Mouse (Mus musculus) left cerebral cortex, adult 2 months (tissue): ENCODE data around the gene Adss. TPM values are rescaled to one million over a fixed set of nuclear protein-coding genes. Genes with fewer than 3 reads are reported as not detected.

Source experiments
- DNase-seq, 2 experiments: peaks; one replicate each; pipeline ENCODE4 v3.0.0; 2021 to 2022; ENCODE audit warnings: low spot score in 2 of 2, mixed read lengths in 1 of 2; ENCODE audit errors: extremely low spot score in 1 of 2
- H3K27ac ChIP-seq: fragments of 200-600 bp; 2 replicates; pipeline ENCODE4 v1.8.1; 2022
- H3K4me3 ChIP-seq: fragments of 200-600 bp; 2 replicates; pipeline ENCODE4 v1.8.1; 2022
- CTCF ChIP-seq: fragments of 200-600 bp; IDR thresholded peaks from 2 replicates; pipeline ENCODE4 v1.8.1; 2022; ENCODE audit warnings: antibody characterized with exemption, mild to moderate bottlenecking, moderate library complexity
- intact Hi-C: fragments of 180-260 bp; cut with DNase I; formaldehyde crosslinking; loops from one replicate; pipeline ENCODE4 v1.15.1; 2025
- total RNA-seq, 2 experiments: library from RNA; stranded (reverse); gene quantifications; 2 replicates each; pipeline ENCODE4 v1.2.3; 2021

Adss gene
- total RNA-seq, 2 experiments from 2014 or later: 67.1 to 71.4 TPM

- intact Hi-C loops: no loop called here
- no peak for TF ChIP-seq CTCF
- no peak for DNase-seq
- H3K4me3 ChIP-seq: no peak overlapping the region
- H3K27ac ChIP-seq: no peak overlapping the region
These were observed 39.1 kb downstream of the Adss start for GRCm38 (mm10) chr1:177757249-177757648.

- TF ChIP-seq CTCF: no peak
- DNase-seq: no peak
- intact Hi-C loops: no loop called here
- Histone ChIP-seq H3K4me3 (no peak overlapping the region), H3K27ac (no peak overlapping the region)
These were observed 42.8 kb downstream of the Adss start for GRCm38 (mm10) chr1:177753496-177753895.

- H3K4me3 ChIP-seq: no peak overlapping the region
- TF ChIP-seq CTCF: no peak
- no peak overlapping the region for H3K27ac ChIP-seq
- intact Hi-C loops: no loop called here
- DNase-seq: no peak
These were observed 48.3 kb downstream of the Adss start for GRCm38 (mm10) chr1:177747869-177748540.

DNA sequence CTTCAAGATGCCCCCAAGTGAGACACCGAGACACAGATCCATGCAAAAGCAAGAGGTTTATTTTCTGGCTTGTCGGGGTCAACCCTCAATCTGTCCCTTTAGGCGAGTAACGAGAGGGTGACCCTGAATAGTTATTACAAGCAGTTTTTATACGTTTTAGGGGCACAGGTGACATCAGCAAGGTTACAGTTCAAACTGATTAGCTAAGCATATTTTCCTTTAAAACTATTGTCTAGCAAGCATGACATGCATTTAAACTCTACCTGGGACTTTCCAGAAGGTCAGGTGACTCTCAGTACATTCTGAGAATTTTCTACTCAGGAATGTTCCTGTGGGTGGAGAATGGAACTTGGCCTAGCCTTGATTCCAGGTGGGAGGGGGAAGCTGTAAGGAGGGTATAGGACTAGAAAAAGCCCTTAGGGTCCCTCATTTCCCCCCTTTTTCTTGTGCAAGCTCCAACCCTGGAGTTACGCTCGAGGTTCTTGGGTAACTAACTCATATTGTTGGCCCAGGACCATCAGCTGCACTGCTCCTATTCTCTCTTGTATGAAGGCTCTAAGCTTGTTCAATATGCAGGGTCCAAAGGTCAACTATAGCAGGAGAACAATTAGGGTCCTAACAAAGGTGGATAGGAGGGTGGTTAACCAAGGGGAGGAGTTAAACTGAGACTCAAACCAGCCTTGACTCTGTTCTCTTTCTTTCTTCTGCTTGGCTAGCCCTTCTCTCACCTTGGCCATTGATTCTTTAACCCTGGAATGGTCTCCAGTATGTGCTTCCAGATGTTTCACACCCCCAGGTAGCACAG, 51.6 kb downstream of the Adss start:
- DNase-seq: no peak
- no peak for TF ChIP-seq CTCF
- H3K4me3 ChIP-seq: no peak overlapping the region
- H3K27ac ChIP-seq: no peak overlapping the region
- intact Hi-C loops: no loop called here

DNA sequence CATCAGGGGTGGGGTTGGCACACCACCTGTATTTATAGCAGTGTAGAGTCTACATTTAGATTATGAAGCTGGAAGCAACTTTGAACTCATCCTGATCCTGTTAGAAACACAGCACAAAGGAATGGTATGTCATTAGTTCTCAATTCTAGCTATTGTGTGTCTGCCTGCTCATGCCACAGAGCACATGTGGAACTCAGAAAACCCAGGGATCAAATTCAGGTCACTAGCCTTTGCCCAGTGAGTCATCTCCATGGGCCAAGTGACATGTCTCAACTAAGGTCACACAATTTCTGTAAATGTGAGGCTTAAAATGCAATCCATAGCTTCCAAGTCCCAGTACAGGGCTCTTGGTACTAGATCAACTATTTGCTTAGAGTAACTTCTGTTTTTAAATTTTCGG, 54.2 kb downstream of the Adss start:
- Histone ChIP-seq H3K27ac (no peak overlapping the region), H3K4me3 (no peak overlapping the region)
- intact Hi-C loops: no loop called here
- no peak for DNase-seq
- no peak for TF ChIP-seq CTCF

GRCm38 (mm10) chr1:177740707-177741106, 55.6 kb downstream of the Adss start:
- Histone ChIP-seq H3K4me3 (no peak overlapping the region), H3K27ac (no peak overlapping the region)
- no peak for DNase-seq
- intact Hi-C loops: no loop called here
- TF ChIP-seq CTCF: no peak

- TF ChIP-seq CTCF: no peak
- DNase-seq: no peak
- Histone ChIP-seq H3K4me3 (no peak overlapping the region), H3K27ac (no peak overlapping the region)
- intact Hi-C loops: no loop called here
These were observed 58.7 kb downstream of the Adss start for GRCm38 (mm10) chr1:177737505-177738105.

DNA sequence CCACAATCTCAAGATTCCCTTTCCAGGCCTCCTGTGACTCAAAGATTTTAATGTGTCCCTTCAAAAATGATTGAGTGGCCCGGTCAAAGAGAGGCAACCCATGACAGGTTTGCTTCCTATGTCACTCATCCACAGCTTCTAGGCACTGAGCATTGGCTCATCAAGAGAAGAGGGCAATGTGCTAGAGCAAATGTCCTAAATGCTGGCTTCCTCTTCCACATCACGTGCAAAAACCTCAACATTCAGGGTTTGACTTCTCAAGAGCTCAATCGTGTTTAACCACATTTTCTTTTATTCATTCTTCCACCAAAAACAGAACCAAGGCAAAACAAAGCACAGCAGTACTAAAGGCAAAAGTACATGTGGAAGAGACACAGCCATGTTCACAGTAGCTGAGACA, 64.3 kb downstream of the Adss start:
- intact Hi-C loops: no loop called here
- Histone ChIP-seq H3K27ac (no peak overlapping the region), H3K4me3 (no peak overlapping the region)
- no peak for TF ChIP-seq CTCF
- DNase-seq: no peak

DNA sequence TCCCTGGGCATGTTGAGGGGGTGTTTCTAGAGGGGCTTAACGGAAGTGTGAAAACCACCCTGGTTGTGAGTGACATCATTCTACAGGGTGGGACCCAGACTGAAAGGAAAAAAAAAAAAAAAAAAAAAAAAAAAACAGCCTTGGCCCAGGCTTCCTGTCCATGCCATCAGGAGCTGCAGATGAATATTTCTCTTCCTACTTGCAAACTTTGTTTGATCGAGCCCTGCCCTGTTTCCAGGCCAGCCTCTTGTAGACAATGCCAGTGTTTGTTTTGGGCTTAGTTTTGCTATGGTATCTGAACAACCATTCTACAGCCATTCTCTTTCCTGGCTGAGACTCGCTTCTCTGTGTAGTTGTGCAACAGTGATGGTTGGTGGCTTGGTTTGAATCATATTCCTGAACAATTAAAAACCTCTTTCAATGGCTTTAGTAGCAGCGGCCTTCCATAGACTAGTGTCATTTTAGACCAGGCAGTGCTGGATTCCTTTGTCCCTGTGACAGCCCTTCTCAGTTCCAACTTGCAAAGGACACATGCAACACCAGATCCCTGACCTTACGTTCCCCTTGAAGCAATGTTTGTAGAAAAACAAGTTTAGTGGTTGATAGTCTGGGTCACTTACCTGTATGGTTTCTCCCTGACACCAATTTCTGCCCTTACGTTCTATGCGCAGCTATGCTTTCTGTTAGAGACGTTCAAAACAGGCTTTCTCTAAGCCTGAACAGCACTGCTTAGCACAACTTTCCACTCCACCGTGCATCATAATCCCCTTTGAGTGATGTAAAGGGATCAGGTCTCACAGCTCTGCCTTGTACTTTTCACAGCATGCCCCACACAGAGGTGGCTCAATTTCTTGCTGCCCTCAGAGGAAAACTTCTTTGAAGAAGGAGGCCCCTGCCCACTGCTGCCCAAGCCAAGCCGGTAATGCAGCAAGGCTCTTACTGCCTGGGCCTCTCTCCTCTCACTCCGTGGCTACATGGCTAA, 67.0 kb downstream of the Adss start, which contains the start of gene 1700016C15Rik:
1700016C15Rik (plus strand) TSS at position 772 of the 982 bp plus-strand sequence.
- no peak within 1 kb of the TSS for H3K27ac ChIP-seq
- intact Hi-C loops: no loop called here
- TF ChIP-seq CTCF: no peak
- H3K4me3 ChIP-seq: no peak within 1 kb of the TSS
- no peak for DNase-seq

DNA sequence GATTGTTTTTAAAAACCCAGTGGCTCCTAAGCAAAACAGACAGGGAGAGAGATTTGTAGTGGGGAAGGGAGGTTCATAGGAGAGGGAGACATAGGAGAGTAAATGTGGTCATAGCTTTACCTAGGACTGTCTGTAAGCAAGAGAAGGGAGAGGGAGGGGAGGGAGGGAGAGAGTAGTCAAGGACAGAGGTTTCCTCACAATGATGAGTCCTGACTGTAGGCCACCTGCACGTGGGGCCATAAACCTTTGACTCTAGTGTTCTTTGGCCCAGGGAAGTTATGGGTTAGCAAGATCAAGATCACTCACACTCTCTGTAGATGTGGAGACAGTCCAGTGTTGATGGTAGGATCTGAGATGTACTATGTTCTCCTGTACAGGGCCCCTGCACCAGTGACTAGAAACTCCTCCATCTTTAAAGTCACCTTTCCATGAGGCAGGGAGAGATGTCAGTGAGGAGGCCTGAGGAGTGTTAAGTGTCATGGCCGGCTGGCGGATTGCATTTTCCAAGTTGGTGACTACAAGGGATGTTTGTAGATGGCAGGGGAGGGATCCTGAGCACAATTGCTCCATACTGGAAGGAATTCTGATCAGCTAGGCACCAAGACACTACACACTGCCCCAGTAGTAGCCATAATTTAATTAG, 68.3 kb downstream of the Adss start:
- intact Hi-C loops: no loop called here
- DNase-seq: no peak
- no peak for TF ChIP-seq CTCF
- no peak overlapping the region for H3K27ac ChIP-seq
- no peak overlapping the region for H3K4me3 ChIP-seq

DNA sequence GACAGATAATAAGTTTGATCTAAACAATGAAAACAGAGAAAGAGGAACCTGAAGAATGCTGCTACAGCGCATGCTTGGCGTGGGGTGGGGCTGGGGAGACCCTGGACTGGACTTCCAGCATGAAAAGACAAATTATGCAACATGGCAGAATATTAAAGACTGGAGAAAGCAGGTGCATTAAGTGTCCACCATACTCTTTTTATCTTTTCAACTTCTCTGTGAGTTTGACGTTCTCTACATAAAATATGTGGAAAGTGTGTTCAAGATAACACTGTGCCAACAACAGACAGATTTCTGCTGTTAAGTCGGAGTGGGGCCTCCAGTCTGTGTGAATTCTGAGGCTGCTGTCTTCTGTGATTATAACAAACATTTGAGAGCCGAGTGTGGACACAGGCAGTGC, 69.4 kb downstream of the Adss start:
- intact Hi-C loops: no loop called here
- no peak for TF ChIP-seq CTCF
- Histone ChIP-seq H3K27ac (no peak overlapping the region), H3K4me3 (no peak overlapping the region)
- DNase-seq: no peak
